Mouse (Mus musculus) lung, postnatal 0 days (tissue): ENCODE measurements around the gene Gskip.

Experiments used
- CTCF ChIP-seq: IDR thresholded peaks from 2 replicates; pipeline ENCODE4 v1.5.1; 2016; ENCODE audit warnings: antibody characterized with exemption, mild to moderate bottlenecking
- EP300 ChIP-seq: IDR thresholded peaks from 2 replicates; pipeline ENCODE4 v1.6.1; 2016; ENCODE audit warnings: antibody characterized with exemption, mild to moderate bottlenecking, control low read depth

DNA sequence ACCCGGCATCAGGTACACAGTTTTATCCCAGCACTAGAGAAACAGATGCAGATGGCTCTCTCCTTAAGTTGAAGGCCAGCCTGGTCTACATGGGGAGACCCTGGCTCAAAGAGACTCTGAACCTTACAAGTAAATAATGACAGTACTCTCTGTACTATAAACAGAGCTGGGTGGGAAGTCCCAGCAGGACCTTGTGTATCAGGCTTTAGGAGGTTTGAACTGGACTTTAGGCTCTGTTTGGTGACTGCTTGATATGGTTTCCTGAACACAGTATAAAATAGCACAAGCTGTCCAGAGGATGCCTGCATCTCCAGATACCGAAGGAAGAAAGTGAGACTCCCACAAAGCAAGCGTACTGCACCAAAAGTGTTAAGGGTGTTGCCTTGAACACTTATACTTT is 2.2 kb downstream of the Gskip start:
- TF ChIP-seq CTCF (no peak), EP300 (no peak)
